Mouse (Mus musculus) kidney, adult 18-20 months (tissue): ENCODE measurements around the gene Cox20.
"Not testable (repeated sequence)": the region's sequence is repeated elsewhere in the genome, so short reads cannot be mapped to it uniquely, and the experiment has no call there.

Experiments
- DNase-seq: peaks from one replicate; pipeline ENCODE4 v3.0.0; 2021

The Cox20 gene

DNA sequence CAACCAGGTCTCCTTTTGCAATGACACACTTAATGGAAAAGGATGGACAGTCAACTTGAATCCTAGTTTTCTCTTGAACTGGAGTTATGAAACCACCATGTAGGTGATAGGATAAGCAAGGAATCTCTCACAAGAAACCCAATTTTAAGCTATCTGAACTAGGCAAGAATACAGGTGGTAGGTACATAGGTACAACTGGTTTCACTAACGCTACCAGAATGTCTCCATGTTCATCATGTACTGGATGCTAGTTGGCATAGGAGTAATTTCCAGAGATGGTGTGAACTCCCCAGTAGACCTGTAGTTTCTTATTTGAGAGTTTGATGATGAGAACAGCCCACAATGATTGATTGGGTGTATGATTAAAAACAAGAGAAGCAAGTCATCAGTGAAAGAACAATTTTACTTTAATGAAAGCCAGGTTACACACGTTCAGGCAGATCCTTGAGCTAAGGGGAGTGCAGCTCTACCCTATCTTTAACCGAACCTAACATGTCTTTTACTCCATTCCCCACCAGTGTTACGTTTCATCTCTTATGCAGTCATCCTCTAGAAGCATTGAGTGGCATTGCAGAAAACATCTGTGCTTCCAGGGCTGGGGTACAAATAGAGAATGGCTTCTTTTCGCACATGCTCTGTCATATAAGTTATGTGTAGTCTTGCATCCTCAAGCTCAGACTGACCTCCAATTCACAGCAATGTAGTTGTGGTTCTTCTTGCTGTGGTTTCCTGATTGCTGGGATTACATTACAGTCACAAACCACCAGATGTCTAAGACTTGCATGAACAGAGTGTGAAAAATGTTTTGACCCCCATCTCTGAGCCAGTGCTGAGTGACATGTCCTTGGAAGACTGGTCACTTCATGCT, 2.0 kb downstream of the Cox20 start:
- DNase-seq, result no peak

- no peak for DNase-seq
Measured at GRCm38 (mm10) chr1:178321730-178322357, 2.9 kb downstream of the Cox20 start.

DNA sequence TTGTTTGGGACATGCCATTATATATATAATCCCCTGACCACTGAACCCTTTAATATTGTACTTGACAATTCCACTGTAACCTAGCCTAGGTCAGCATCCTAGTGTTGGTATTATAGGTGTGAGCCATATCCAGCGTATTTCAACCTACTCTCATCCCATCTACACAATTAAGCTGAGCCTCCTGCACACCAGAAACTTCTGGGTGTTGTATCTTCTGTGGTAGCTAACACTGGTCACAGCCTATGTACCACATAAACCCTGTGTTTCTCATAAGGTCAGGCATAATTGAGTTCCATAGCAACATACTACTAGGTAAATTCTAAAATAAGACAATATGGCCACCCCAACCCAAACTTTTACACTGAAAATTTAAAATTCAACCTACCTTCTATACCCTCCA, 4.3 kb downstream of the Cox20 start:
- no peak for DNase-seq

DNA sequence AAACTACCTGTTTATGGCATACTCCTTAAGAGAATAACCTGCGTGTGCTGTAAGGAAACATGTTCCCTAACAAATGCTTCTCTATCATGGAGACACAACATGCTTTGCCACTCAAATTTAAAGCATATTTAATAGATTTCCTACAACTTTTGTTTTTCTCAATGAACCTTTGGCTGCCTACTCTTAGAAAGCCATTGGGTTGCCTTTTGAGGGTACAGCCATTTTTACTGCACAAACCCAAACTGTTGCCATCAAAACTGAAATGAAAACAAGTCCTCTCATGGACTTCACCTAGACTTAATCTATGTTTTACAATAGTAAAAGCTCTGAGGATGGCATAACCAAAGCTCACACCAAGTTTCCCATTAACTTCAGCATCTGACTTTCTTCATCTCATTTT, 5.6 kb downstream of the Cox20 start:
- DNase-seq, result no peak

DNA sequence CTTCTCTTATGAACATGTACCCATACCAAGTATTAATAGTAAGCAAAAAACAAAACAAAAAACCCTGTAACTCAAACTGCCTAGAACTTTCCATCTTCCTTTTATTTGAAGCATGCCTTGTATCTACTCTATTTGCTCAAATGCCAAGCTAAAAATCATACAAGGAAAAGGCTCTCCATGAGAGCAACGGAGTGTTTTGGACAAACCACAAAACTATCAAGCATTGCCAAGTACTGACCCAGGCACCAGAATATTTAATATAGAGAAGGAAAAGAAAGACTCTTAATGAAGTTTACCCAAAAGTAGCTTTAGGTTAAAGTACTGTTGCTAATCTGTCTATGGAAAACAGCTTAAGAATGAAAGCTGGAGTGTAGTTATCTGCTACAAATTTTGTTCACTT, 7.4 kb downstream of the Cox20 start:
- no peak for DNase-seq

DNA sequence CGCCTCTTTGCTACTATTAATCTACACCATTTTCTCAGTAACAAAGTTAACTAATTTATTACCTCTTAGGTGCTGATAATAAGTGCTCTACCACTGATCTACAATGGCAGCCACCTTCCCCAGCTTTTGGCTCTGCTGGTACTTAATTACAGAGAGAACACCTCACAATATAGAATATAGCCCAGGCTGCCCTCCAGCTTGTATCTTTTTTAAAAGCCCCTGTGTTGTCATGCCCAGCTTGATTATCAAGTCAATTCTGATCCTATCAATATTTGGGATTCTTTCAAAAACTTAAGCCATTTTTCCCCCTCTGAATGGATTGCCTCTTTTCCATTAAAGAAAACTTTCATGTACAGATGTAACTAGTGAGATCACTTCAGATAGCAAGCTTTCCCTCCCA, 8.0 kb downstream of the Cox20 start:
- DNase-seq, result no peak

DNA sequence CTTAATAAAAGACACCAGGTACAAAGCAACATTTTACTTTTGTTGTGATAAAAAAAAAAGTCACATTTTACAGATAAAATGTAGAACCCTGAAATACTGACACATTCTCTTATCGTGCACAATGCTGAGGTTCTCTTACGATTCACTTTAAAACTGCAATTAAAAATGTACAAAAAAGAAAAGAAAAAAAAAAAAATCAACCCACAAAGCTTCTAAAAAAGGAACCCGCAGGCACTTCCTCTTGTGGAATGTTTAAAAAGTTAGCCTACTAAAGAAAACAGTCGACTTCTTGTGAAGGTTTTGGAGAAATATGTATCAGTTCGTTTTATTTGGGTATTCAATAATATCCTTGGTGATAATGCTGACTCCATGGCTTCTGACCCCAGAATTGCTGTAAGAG, 10.1 kb downstream of the Cox20 start:
- no peak for DNase-seq

GRCm38 (mm10) chr1:178329946-178330345, 11.0 kb downstream of the Cox20 start:
- no peak for DNase-seq

GRCm38 (mm10) chr1:178335860-178336261, 16.9 kb downstream of the Cox20 start:
- peak; percentile 25 for DNase-seq

- DNase-seq, result peak; percentile 93
Measured at GRCm38 (mm10) chr1:178336289-178336775, 17.4 kb downstream of the Cox20 start.

DNA sequence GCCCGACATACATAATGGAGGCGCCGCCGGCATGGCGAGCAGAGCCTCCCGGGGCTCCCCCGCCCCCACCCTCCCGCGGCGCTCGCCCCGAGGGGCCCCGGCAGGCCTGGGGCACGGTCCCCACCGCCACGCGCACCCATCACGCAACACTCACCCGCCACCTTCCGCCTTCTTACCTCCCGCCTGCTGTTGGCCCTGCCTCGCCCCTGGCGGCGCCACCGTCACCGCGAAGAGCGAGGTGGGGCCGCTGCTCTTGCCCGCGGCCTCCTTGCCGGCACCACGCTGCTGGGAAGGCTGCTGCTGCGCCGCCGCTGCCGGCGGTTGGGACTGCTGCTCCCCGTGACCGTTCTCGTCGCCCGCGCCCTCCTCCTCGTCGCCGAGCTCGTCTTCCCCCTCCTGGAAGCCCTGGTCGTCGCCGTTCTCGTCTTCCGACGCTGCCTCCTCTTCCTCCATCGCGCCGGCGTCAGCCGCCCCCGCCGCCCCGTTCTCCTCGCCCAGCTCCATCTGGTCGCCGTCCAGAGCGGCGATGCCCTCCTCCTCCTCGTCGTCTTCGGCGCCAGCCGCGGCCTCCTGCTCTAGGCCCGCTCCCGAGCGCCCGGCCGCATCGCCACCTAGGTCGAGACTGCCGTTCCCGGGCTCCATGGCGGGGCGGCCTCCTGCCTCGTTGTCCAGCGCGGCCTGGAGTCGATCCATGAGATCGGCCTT, 18.0 kb downstream of the Cox20 start:
- no peak for DNase-seq

- DNase-seq, result peak; percentile 97
Measured at GRCm38 (mm10) chr1:178337551-178338317, 18.8 kb downstream of the Cox20 start, which contains the start of gene Hnrnpu. TSS of gene Hnrnpu (minus strand) at chr1:178337797.

GRCm38 (mm10) chr1:178338318-178338641, 19.4 kb downstream of the Cox20 start:
- DNase-seq, result peak; percentile 56

DNA sequence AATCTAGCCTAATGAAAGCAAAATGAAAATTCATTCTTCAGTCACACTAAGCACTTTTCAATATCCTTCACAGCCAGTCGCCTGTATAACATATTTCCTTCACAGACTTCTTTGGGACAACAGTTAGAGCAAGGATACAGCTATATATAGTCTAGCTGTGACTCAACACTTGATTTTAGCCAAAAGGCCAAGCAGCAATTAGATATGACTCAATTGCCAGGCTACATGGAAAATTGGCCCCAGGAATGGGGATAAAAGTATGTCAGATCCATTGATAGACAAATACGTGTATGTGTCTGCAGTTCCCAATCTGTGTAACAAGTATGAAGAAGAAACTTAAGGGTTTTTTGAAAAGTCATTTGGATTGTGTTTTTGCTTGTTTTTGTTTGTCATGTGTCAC, 21.3 kb downstream of the Cox20 start:
- no peak for DNase-seq

DNA sequence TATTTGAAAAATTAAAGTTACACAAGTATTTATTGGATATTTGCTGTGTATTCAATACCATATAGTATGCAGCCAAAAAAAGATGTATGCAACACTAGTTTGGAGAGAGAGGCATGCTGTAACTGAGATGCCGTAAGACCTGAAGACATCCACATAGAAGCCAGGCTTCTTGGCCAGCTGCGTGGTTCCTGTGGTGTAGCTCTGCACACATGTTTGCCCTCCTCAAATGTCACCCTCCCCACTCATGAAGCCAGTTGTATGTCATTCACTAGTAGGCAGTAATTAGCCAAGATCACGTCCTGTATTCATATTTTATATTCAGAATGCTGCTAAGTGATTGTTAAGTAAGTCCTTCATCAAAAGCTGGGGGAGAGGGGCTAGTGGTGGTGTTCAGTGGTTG, 22.5 kb downstream of the Cox20 start:
- DNase-seq, result no peak

DNA sequence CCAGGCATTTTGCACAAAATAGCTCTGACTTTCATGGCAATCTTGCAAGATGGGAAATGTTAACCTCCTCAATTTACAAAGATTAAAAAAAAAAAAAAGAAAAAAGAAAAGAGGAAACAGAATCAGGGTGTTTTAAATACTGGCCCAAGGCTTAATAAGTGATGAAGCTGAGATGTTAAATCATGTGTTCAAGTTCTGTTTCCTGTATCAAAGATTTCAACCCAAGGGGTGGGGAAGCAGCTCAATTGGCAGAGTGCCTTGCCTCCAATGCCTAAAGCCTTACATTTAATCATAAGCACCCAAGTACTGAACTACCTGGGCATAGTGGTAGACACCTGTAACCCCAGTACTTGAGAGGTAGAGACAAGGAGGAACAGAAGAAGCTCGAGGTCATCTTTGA, 23.1 kb downstream of the Cox20 start:
- DNase-seq, result no peak

GRCm38 (mm10) chr1:178342612-178343011, 23.7 kb downstream of the Cox20 start:
- DNase-seq, result no peak

DNA sequence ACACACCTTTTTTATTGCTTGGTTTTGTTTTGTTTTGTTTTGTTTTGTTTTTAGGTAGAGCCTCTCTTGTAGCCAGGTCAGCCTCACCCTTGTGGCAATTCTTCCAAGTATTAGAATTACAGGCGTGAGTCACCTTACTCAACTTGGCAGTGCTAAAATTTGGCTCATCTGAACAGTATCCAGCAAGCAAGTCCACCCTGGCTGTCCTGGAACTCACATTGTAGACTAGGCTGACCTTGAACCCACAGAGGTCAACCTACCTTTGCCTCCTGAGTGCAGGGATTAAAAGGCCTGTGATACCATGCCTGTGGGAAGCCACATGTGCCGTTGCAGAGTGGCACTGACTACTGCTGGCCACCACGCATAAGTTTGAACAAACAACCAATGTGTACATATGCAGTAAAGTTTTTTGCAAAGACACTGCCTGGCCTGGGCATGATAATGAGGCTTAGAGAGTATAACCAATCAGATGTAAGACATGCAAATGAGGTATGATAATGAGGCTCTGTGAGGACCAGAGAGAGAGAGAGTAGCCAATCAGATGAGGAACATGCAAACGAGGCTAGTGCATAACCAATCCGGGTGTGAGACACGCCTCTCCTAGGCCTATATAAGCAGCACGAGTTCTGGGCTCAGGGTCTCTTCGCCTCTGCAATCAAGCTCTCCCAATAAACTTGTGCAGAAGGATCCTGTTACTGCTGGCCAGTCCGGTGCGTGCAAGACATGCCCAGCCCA, 25.3 kb downstream of the Cox20 start:
- DNase-seq, result not testable (repeated sequence)

DNA sequence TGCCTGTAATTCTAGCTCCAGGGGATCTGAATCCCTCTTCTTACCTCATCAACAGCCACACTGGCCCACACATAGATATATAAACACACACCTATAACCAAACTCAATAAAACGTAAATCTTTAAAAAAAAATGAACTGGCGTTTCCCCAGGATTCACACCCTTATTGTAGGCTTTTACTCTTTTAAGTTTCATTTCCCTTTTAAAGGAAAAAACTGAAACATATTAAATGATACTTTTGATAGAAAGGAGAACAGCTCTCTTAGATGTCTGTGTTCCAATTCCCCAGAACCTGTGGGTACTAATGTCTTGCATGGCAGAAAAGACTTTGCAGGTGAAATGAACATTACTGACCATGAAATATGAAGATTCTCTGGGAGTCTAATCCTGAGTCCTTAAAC, 31.9 kb downstream of the Cox20 start:
- DNase-seq, result no peak

DNA sequence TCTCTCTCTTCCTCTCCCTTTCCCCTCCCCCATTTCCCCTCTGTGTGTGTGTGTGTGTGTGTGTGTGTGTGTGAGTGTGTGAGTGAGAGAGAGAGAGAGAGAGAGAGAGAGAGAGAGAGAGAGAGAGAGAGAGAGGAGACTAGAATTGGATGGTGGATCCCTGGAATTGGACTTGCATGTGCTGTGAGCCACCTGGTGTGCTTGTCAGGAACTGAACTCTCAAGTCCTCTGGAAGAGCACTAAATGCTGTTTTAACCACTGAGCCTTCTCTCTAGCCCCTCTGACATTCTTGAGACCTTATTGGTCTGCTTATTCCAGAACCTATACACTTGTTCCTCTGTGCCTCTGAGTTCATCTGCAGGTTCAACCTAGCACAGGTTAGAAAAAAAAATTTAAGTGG, 32.7 kb downstream of the Cox20 start:
- no peak for DNase-seq

- DNase-seq, result no peak
Measured at GRCm38 (mm10) chr1:178354576-178354975, 35.6 kb downstream of the Cox20 start.
